Mouse (Mus musculus): Measurements from ENCODE around the gene Ctf2. TPM values are rescaled to one million over a fixed set of nuclear protein-coding genes. Genes with fewer than 3 reads are reported as not detected.
A peak's percentile ranks its signal among the peaks of the same experiment; 100 is the strongest.
"Not testable (repeated sequence)": the region's sequence is repeated elsewhere in the genome, so short reads cannot be mapped to it uniquely, and the experiment has no call there.

Gene Ctf2
- total RNA-seq, 1 experiment from 2014 or later, result not detected

DNA sequence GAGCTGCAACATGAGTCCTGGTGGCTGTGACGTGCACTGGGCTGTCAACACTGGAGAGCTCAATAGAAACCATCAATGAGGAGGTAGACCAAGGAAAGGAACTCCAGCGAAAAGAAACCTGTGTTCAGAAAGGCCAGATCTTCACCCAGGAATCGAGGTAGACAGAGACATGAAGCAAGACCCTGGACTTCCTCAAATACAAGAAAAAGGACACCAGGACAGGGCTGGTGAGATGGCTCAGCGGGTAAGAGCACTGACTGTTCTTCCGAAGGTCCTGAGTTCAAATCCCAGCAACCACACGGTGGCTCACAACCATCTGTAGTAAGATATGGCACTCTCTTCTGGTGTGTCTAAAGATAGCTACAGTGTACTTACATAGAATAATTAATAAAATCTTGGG, 13.6 kb downstream of the Ctf2 start:
- ATAC-seq (replicated peaks; ENCODE audit: low read depth, poor library complexity, severe bottlenecking), result no peak

DNA sequence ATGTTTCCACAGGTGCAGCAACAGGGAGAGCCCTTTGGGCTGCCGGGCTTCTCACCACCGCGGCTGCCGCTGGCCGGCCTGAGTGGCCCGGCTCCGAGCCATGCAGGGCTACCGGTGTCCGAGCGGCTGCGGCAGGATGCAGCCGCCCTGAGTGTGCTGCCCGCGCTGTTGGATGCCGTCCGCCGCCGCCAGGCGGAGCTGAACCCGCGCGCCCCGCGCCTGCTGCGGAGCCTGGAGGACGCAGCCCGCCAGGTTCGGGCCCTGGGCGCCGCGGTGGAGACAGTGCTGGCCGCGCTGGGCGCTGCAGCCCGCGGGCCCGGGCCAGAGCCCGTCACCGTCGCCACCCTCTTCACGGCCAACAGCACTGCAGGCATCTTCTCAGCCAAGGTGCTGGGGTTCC, 15.0 kb downstream of the Ctf2 start:
- ATAC-seq (replicated peaks; ENCODE audit: low read depth, poor library complexity, severe bottlenecking), result peak; percentile 65

- no peak for ATAC-seq (replicated peaks; ENCODE audit: low read depth, poor library complexity, severe bottlenecking)
These were observed 17.1 kb downstream of the Ctf2 start for GRCm38 (mm10) chr7:127714816-127715215.

- peak; percentile 56 for ATAC-seq (replicated peaks; ENCODE audit: low read depth, poor library complexity, severe bottlenecking)
These were observed 19.2 kb downstream of the Ctf2 start, which contains the start of gene Ctf1 for GRCm38 (mm10) chr7:127712461-127713385. Ctf1 (plus strand) TSS chr7:127712736.

- no peak for ATAC-seq (replicated peaks; ENCODE audit: low read depth, poor library complexity, severe bottlenecking)
These were observed 20.5 kb downstream of the Ctf2 start for GRCm38 (mm10) chr7:127711456-127711855.

DNA sequence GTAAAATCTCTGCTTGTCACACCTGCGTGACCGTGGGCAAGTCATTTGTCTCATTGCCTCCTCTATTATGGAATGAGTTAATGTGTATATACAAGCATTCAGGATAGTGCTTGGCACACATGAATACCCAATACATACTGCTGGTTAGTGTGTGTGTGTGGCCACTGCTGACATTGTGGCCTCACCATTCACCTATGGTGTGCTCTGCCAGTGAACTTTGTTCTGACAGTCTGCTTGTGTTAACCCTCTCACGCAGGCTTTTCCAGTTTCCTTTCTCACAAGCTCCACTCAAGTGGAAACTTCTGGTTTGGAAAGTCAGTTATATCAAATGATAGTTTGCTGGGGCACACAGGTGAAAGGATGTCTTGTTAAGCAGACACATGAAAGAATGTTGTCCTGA, 20.9 kb downstream of the Ctf2 start:
- no peak for ATAC-seq (replicated peaks; ENCODE audit: low read depth, poor library complexity, severe bottlenecking)

DNA sequence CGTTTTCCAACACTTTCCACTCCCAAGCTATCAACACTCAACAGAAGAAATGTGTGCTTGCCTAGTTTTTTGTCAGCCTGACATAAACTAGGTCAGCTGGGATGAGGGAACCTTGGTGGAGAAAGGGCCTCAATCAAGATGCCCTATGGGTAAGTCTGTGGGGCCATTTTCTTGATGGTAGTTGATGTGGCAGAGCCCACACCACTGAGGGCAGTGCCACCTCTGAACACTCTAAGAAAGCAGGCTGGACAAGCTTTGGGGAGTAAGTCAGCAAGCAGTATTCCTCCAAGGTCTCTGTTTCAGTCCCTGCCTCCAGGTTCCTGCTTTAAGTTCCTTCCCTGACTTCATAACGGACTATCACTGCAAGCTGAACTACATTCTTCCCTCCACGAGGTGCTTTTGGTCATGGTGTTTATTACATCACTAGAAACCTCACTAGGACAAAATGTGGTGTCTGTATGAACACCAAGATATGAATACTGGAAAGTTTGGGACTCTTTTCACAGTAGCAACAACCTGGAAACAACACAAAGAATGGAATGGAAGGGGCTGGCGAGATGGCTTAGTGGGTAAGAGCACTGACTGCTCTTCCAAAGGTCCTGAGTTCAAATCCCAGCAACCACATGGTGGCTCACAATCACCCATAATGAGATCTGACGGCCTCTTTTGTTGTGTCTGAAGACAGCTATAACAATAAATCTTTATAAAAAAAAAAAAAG, 22.5 kb downstream of the Ctf2 start:
- ATAC-seq (replicated peaks; ENCODE audit: low read depth, poor library complexity, severe bottlenecking), result no peak

GRCm38 (mm10) chr7:127708207-127709078, 23.5 kb downstream of the Ctf2 start, which contains the start of gene Bcl7c:
Bcl7c (minus strand) TSS chr7:127708933.
- peak; percentile 84 for ATAC-seq (replicated peaks; ENCODE audit: low read depth, poor library complexity, severe bottlenecking)

- no peak for ATAC-seq (replicated peaks; ENCODE audit: low read depth, poor library complexity, severe bottlenecking)
These were observed 24.1 kb downstream of the Ctf2 start for GRCm38 (mm10) chr7:127707957-127708206.

GRCm38 (mm10) chr7:127707045-127707956, 24.7 kb downstream of the Ctf2 start:
- peak; percentile 12; the same call in 1 of the 2 replicates for ATAC-seq (replicated peaks; ENCODE audit: low read depth, poor library complexity, severe bottlenecking)

DNA sequence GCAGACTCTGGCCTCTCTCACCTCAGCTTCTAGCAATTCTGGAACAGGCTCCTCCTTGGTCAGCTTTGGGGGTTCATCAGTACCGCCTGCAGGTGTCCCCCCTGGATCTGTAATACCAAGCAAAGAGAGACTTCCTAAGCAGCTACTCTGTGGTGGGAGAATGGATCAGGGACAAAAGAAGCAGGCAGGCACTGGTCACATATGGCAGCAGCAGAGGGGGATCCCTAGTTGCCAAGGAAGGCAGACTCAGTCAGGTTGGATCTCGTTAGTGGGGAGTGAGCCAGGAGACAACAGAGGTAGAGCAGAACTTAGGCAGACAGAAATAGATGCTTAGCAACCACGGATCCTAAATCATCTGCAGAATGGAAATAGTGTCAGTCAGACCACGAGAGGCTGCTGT, 26.3 kb downstream of the Ctf2 start:
- no peak for ATAC-seq (replicated peaks; ENCODE audit: low read depth, poor library complexity, severe bottlenecking)

GRCm38 (mm10) chr7:127704598-127704997, 27.4 kb downstream of the Ctf2 start:
- ATAC-seq (replicated peaks; ENCODE audit: low read depth, poor library complexity, severe bottlenecking), result no peak

GRCm38 (mm10) chr7:127703561-127704178, 28.3 kb downstream of the Ctf2 start:
- ATAC-seq (replicated peaks; ENCODE audit: low read depth, poor library complexity, severe bottlenecking), result no peak

DNA sequence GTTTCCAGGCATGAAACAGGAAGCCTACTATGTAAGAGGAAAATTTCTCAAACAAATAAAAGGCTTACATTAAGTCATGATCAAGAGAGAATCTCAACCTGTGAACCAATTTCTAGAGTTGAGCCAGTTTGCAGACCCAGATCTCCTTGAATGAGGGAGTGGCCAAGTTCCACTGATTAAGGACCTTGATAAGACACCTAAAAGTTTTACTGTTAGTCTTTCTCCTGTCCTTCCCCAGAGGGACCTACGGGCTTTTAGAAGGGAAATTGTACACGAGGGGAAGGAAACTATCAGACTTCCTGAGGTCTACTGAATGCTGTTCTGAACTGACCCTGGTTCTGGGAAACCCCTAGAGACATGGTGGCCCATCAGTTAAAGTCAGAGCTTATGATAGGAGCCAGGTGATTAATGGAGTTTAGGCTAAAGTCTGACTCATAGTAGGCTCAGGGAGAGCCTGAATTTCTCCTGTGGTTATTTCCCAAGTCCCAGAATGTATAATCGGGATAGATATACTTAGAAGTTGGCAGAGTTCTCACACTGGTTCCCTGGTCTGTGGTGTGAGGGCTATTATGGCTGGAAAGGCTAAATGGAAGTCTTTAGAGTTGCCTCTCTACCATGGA, 31.1 kb downstream of the Ctf2 start:
- ATAC-seq (replicated peaks; ENCODE audit: low read depth, poor library complexity, severe bottlenecking), result no peak

GRCm38 (mm10) chr7:127698986-127699385, 33.0 kb downstream of the Ctf2 start:
- no peak for ATAC-seq (replicated peaks; ENCODE audit: low read depth, poor library complexity, severe bottlenecking)

GRCm38 (mm10) chr7:127693730-127694129, 38.2 kb downstream of the Ctf2 start:
- not testable (repeated sequence) for ATAC-seq (replicated peaks; ENCODE audit: low read depth, poor library complexity, severe bottlenecking)

DNA sequence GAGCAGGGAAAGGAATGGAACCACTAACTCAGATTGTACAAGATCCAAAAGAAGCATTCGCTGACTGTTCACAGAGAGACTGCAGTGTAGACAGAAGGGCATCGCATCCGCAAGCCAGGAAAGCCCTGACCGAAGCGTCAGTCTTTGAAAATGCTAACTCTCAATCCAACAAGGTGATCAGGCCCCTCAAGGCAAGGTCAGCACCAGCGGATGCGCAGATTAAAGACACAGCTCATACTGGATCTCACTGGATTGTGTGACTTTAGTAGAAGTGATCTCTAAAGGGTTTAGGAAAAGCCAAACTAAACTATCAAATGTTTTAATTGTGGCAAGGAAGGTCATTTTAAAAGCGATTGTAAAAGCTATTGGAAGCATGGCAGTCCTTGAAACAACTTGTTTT, 38.7 kb downstream of the Ctf2 start:
- no peak for ATAC-seq (replicated peaks; ENCODE audit: low read depth, poor library complexity, severe bottlenecking)

DNA sequence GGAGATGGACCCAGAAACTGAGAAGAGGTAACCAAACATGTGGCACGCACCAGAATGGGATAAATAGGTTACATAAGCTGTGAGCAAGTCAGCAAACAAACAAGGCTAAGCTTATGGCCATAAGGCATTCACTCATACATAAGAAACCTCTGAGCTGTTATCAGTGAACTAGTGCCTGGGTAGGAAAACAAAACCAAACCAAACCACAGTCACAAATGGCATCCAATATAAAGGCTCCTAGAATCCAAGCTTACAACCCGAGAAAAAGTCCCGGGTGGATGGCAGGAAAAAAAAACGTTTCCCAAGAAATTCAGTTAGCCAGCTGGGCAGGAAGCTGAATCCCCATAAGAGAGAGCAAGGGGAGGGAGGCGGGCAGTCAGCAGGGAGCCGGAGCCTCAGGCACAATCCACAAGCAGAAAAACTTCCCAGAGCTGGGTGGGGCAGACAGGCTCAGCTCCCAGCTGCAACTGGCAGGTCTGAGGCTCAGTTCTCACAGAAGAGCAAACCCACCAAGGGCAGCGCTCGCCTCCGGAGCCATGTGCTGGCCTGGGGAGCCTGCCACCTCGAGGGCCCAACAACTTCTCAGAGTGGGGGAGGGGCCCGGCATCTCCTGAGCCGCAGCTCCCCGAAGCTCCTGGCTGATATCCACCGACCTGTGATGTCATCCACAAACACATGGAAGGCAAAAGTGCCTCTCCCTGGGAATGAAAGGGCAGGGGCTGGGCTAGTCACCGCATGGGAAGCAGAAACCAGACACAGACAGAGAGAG, 40.6 kb downstream of the Ctf2 start:
- no peak for ATAC-seq (replicated peaks; ENCODE audit: low read depth, poor library complexity, severe bottlenecking)
